Mouse (Mus musculus): ENCODE measurements at regions not wholly inside any gene's neighbourhood (a gene's known extent, or its start where the extent isn't known, plus 50 kb on each side); places are given as distances from the start of the nearest gene placed in this dataset.

DNA sequence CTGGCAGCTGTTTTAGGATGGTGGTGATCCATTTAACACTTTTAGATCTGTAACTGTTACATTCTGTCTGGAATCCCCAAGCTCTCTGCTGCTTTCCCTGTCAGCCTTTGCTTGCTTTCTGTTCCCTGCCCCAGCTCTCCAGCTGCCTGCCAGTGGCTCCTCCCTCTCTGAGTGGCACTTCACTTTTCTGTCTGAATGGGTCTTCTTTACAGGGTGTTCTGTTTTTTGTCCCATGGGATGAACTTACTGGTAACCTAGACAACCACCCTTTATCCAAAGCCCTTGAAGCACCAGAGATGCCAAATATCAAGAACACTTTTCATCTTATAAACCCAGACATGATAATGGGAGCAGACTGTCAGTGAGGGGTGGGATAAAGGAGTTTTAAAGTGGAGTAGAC, 294.8 kb upstream of the Nr5a2 start:
- no peak for TF ChIP-seq GATA1 (IDR thresholded peaks at IDR 0.05; ENCODE audit: borderline replicate concordance, low read length)
- TF ChIP-seq FLI1 (IDR thresholded peaks at IDR 0.05; ENCODE audit: low read length), result no peak
